In genomic region chr16:11322409-11323323, GRCm38 (mm10) we compare ENCODE assay signal across 7 mouse cellular contexts. TPM values are rescaled to one million over a fixed set of nuclear protein-coding genes. Genes with fewer than 3 reads are reported as not detected.
DNase-seq lines count a peak whose midpoint lies in the region; ATAC-seq lines count a peak whose summit lies in the region.

Gene Snx29, plus strand, starts transcription at chr16:11322908.

- peak within 1 kb of the TSS; percentile 77 for H3K9ac ChIP-seq in embryonic facial prominence, embryonic 11.5 days (replicated peaks; ENCODE audit: low read length)
- H3K9ac ChIP-seq in limb, embryonic 11.5 days (ENCODE audit: low read length): peak within 1 kb of the TSS; percentile 77
- H3K9ac ChIP-seq in midbrain, embryonic 14.5 days (replicated peaks; ENCODE audit: low read length): peak within 1 kb of the TSS; percentile 82

- peak within 1 kb of the TSS; percentile 91 for H3K4me2 ChIP-seq in embryonic facial prominence, embryonic 11.5 days (ENCODE audit: low read depth, low read length)
- peak within 1 kb of the TSS; percentile 89 for H3K4me2 ChIP-seq in limb, embryonic 11.5 days (ENCODE audit: low read depth, severe bottlenecking)
- peak within 1 kb of the TSS; percentile 73 for H3K4me2 ChIP-seq in midbrain, embryonic 14.5 days (ENCODE audit: low read length)

- peak; percentile 97 for ATAC-seq in embryonic facial prominence, embryonic 11.5 days (replicated peaks; ENCODE audit: insufficient number of reproducible peaks, low FRiP score, low TSS enrichment, low read depth)
- peak; percentile 96 for ATAC-seq in limb, embryonic 11.5 days (ENCODE audit: insufficient number of reproducible peaks, low FRiP score, low TSS enrichment, low read depth)
- peak; percentile 98 for ATAC-seq in midbrain, embryonic 14.5 days (ENCODE audit: low FRiP score, low TSS enrichment)

- H3K4me3 ChIP-seq in embryonic facial prominence, embryonic 11.5 days (ENCODE audit: low read depth, low read length): peak within 1 kb of the TSS; percentile 82
- peak within 1 kb of the TSS; percentile 77 for H3K4me3 ChIP-seq in limb, embryonic 11.5 days (ENCODE audit: low read depth, low read length)
- peak within 1 kb of the TSS; percentile 76 for H3K4me3 ChIP-seq in midbrain, embryonic 14.5 days (replicated peaks; ENCODE audit: low read depth, low read length)

- 4% methylated on average over 61 of the region's 61 CpGs for WGBS in embryonic facial prominence, embryonic 11.5 days
- 4% methylated on average over 56 of the region's 61 CpGs for WGBS in limb, embryonic 11.5 days
- 5% methylated on average over 60 of the region's 61 CpGs for WGBS in midbrain, embryonic 14.5 days

- H3K9me3 ChIP-seq in embryonic facial prominence, embryonic 11.5 days (replicated peaks; ENCODE audit: control insufficient read depth, low read length): no peaks in the 10 kb centered on the region
- H3K9me3 ChIP-seq in limb, embryonic 11.5 days (ENCODE audit: control insufficient read depth, low read length): no peaks in the 10 kb centered on the region
- no peaks in the 10 kb centered on the region for H3K9me3 ChIP-seq in midbrain, embryonic 14.5 days (ENCODE audit: control insufficient read depth, low read length)

- no peaks in the 10 kb centered on the region for H3K27me3 ChIP-seq in embryonic facial prominence, embryonic 11.5 days (ENCODE audit: control insufficient read depth, insufficient read depth, low read length)
- no peaks in the 10 kb centered on the region for H3K27me3 ChIP-seq in limb, embryonic 11.5 days (ENCODE audit: control insufficient read depth, insufficient read depth, low read length)
- no peaks in the 10 kb centered on the region for H3K27me3 ChIP-seq in midbrain, embryonic 14.5 days (ENCODE audit: control insufficient read depth, insufficient read depth, low read length)

- no peaks in the 10 kb centered on the region for H3K36me3 ChIP-seq in embryonic facial prominence, embryonic 11.5 days (replicated peaks; ENCODE audit: control insufficient read depth, insufficient read depth, low read depth, low read length)
- H3K36me3 ChIP-seq in limb, embryonic 11.5 days (ENCODE audit: control insufficient read depth, insufficient read depth, low read length): no peaks in the 10 kb centered on the region
- H3K36me3 ChIP-seq in midbrain, embryonic 14.5 days (ENCODE audit: control insufficient read depth, insufficient read depth, low read length): no peaks in the 10 kb centered on the region

- H3K27ac ChIP-seq in embryonic facial prominence, embryonic 11.5 days (replicated peaks; ENCODE audit: low read depth, low read length): peak within 1 kb of the TSS; percentile 52; the same call in 1 of the 2 replicates
- peak within 1 kb of the TSS; percentile 22; the same call in 1 of the 2 replicates for H3K27ac ChIP-seq in limb, embryonic 11.5 days (replicated peaks; ENCODE audit: low read depth, low read length)
- H3K27ac ChIP-seq in midbrain, embryonic 14.5 days (replicated peaks; ENCODE audit: low read depth, low read length): peak within 1 kb of the TSS; percentile 90

- no peaks in the 10 kb centered on the region for H3K4me1 ChIP-seq in embryonic facial prominence, embryonic 11.5 days (ENCODE audit: control insufficient read depth, insufficient read depth, low read length)
- peaks cover 8% of the 10 kb centered on the region for H3K4me1 ChIP-seq in limb, embryonic 11.5 days (ENCODE audit: control insufficient read depth, insufficient read depth, low read length)
- peaks cover 10% of the 10 kb centered on the region; the same call in 1 of the 2 replicates for H3K4me1 ChIP-seq in midbrain, embryonic 14.5 days (ENCODE audit: control insufficient read depth, insufficient read depth, low read length)

- DNase-seq in adrenal gland, postnatal 14 days: peak; percentile 99
- DNase-seq in embryonic facial prominence, embryonic 11.5 days (ENCODE audit: low spot score): peak; percentile 95
- peak; percentile 99 for DNase-seq in heart, adult 11 months
- peak; percentile 99 for DNase-seq in kidney, adult 18-20 months
- DNase-seq in limb, embryonic 11.5 days (ENCODE audit: low spot score): peak; percentile 99
- DNase-seq in midbrain, embryonic 14.5 days: peak; percentile 97
- DNase-seq in spleen, adult 18-20 months: peak; percentile 92 to 99

RNA-seq across cellular contexts. Expression of gene Snx29, which starts in this region (rescaled TPM):
- 17.2 and 21.9 TPM in 2 replicates for total RNA-seq in adrenal gland, postnatal 14 days (2021)
- polyA plus RNA-seq in embryonic facial prominence, embryonic 11.5 days (2014; fragmentation: Nextera tagmentation; extraction: Ambion mirVana): 6.1 and 7.0 TPM in 2 replicates
- 9.5 and 10.3 TPM in 2 replicates for polyA plus RNA-seq in limb, embryonic 11.5 days (2014; fragmentation: Nextera tagmentation; extraction: Ambion mirVana)
- 12.2 and 16.1 TPM in 2 replicates for polyA plus RNA-seq in midbrain, embryonic 14.5 days (2014; fragmentation: Nextera tagmentation; extraction: Ambion mirVana)

Comparison
In these comparisons a context has a peak if more than half of its experiments do, and no peak if none do; other contexts are left out.
1. Peak in every context shown above with its lines: DNase-seq, ATAC-seq, H3K4me3 ChIP-seq and H3K27ac ChIP-seq.
2. H3K27ac ChIP-seq: peak in every context shown above with its lines; median percentile 90 in midbrain, embryonic 14.5 days; 52 in embryonic facial prominence, embryonic 11.5 days; 22 in limb, embryonic 11.5 days.